Mouse (Mus musculus): Measurements from ENCODE around the gene Lrmda.
A peak's percentile ranks its signal among the peaks of the same experiment; 100 is the strongest.

Lrmda gene

GRCm38 (mm10) chr14:22995184-22995935 lies 975.8 kb downstream of the Lrmda start:
- DNase-seq: no peak

DNA sequence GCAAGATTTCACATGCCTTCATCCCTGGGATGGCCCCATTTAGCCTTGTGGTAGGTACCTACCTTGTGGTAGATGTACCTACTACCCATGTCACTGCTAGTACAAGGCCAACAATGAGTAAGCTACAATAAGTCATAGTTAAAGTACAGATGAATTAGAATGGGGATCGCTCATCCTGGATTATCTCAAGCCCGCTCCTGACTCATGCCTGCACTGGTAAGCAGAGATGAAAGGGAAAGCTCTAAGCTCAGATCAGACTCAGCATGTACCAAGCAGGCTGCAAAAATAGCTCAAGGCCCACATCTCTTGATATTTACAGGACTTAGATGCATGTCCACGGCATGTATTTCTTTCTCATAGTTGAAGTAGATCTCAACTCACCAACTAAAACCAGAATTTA lies 979.4 kb downstream of the Lrmda start:
- DNase-seq: no peak

DNA sequence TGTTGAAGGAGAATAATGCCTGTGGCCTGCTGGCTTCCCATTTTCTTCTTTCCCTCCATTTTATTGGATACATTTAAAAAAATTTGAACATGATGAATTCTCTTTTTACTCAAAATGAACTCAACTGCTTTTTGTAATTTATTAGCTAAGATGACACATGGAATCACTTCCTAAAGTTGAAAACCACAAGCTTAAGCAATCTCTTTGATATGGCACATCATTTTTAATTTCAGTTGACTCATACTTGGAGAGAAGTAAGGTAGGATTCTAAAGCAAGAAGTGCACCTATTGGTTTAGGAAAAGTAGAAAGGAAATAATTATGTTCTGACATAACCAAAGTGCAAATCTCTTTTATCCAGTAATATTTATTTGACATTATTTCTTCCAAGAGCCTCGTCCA lies 992.5 kb downstream of the Lrmda start:
- no peak for DNase-seq

DNA sequence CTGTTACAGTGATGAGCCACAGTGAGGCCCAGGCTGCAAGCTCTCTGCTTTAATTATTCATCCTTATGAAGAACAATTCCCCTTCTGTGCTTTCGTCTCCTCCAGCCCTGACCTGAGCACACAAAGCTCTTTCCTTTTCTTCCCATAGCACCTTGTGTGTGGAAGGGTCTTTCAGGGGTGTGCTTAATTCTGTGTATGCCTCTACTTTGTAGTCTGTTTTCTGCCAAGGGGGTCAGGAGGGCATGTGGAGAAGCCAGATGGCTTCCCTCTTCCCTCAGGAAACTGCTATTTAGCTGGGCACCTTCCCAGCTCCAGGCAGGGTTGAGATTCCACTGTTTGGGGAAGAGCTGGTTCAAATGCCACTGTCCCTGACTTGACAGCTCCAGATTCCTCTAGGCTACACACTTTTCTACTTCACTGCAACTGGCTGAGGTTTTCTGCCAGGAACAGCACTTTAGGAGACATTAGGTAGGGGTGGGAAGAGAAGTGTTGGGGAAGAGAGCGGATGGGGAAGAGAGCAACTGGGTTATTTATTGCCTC lies 995.3 kb downstream of the Lrmda start:
- no peak for DNase-seq

DNA sequence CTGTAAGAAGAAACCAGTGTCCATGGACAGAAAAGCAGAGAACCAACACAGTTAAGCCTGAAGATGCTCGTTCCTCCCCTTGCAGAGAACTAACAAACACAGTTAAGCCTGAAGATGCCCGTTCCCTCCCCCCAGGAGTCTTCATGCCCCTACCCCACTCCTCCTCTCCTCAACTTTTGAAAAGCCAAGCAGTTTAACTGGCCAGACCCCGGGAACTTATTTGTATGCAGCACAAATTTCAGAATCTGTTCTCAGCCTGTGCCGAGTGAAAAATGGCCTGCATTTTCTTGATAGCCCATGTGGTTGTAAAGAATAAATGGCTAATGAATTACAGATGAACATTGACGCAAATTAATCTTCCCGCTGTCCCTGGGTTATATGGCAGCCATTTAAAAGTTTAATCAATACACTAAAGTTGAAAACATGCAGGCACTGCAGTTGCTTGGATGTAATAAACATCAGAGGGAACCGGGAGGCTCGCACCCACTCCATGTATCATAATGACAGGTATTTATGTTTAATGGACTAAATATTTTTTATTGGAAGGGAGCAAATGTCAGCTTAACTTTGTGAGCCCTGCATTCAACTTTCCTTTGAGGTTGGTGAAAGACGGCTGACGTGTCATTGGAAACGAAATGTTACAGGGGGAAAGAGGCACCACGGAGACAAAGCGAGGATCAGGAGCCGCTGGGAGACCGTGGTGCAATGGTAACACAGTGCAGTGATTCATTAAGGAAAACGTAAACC lies 996.0 kb downstream of the Lrmda start:
- no peak for DNase-seq

- DNase-seq: no peak
These were observed 996.6 kb downstream of the Lrmda start for GRCm38 (mm10) chr14:23016068-23016611.

DNA sequence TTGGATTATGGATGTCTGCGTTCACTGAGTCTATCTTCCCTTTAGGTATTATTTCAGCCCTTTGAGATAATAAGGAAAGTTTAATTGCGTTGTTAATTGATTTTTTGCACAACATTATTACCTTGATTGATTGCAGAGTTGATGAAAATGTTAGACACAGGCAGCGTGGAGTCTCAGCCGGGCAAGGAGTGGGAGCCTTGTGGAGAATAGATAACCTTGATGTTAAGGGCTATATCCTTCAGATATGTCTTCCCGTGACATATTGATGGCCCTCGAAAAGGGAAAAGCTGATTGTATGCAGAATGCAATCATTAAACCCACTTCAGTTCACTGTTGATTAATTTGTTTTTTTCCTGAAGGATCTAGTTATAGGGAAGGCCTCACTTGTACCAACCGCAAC lies 1021.5 kb downstream of the Lrmda start:
- no peak for DNase-seq

GRCm38 (mm10) chr14:23045322-23045721 lies 1025.8 kb downstream of the Lrmda start:
- DNase-seq: no peak

DNA sequence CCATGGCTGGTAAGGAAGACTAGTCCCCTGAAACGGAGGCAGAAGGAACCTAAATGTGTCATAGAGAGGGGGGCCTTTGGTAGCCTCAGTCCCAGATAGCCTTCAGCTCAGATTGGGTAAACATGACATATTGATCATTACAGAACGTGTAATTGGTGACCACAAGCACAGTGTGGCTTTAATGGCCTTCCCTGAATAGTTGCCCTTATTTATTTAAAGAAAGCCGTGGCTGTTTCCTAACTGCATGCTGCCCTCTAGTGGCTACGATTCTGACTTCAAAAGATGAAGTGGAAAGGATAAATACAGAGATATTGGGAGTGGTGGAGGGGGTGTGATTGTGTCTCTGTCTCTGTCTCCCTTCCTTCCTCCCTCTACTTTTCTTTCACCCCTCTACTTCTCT lies 1026.8 kb downstream of the Lrmda start:
- DNase-seq: peak in 1 of 2 experiments; percentile 4

DNA sequence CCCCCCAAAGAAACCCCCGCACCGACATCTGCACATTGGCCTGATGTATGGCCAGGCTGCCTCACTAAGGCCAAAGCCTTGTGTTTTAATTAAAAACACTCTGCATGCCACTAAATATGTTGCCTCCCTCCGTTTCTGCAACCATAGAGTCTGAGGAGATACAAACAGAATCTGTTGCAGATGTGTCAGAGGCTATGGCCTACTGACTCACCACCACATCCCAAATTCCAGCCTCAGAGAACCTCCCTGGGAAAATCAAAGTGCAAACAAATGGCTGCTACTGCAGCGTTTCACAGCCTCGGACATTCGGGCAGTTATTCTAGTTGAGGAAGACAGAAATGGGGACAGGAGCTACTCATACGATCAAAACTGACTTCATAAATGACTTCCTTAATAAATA lies 1031.9 kb downstream of the Lrmda start:
- DNase-seq: no peak

DNA sequence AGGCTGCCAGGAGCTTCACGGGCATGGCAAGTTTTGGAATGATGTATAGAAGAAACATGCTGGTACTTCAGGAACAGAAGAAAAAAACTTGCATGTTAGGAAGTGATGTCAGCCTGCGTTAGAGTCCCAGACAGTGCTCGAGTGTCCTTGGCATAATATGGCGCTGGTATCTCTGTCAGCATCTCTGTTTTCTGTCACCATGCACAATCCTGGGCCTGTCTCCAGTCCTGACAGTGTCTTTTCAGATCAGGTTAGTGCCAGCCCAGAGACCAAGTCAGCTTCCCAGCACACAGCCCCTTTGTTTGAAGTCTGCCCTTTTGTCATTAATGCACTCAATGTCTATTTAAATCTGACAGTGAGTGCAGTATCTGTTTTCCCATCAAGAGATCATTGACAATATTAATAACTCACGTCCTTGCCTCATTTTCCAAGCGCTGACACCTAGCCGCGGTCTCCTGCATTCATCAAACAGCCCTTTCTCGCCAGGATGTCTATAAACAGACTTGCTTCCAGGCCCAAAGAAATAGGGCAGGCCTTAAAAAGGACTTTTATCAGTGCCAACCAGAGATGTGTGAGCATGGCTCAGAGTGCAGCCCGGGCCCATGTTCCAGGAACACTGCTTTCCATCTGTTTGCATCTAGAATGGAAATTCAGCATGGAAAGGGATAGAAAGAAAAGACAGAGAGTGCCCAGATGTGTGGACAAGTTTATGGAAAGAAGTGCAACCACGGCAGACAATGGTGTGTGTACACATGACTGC lies 1033.5 kb downstream of the Lrmda start:
- no peak for DNase-seq

DNA sequence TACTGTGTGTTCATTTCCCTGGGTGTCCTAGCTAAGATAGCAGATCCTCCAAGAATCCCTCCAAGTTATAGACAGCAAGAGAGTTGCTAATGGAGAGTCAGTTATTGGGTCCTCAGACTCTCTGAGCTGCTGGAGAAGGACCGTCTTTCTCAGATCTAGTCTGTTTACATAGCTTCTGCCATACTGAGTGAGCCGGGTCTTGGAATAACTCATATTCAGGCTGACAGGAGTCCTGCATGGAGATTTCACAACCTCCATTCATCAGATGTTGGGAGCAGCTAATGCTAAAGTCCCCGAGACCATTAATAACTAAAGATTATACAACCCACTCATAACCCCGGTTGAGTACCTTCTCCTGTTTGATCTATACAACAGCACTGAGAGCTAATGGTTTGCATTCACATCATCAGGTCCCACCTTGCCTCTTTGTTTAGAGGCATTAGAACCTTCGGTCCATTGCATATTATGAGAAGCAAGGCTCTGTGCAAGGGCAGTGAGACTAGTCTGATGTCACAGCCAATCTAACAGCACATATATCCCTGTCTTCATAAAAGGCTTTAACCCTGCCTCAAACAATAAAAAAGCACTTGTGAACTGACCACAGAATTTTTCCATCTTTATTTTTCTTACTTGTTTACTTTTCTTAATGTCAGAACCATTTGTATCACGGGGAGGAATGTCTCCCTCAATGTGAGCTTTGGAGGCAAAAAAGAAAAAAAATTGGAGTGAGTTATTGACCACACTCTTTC lies 1037.9 kb downstream of the Lrmda start:
- DNase-seq: no peak

GRCm38 (mm10) chr14:23057987-23058386 lies 1038.5 kb downstream of the Lrmda start:
- no peak for DNase-seq

GRCm38 (mm10) chr14:23078719-23079118 lies 1059.2 kb downstream of the Lrmda start:
- DNase-seq: no peak

DNA sequence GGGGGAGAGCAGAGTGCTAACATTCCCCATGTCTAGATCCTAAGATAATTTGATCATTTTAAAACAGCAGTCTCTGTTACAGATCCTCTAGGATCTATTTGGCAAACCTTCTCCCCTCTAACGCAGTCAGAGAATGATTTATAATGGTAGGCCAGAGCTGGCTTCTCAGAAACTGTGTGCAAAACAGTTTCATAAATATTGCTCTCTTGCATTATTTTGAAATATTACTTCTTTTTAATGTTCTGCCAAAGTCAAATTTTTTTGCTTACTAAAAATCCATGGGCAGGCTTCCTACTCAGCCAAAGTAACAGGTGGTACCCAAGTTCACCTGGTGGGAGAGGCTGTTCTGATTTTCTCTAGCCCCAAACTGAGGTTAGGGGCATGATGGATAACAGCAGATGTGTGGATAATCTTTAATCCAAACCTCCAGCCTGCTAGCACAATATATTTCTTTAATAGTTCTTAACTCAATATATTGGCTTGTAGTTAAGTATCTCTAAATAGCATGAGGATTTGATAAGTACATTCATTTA lies 1064.8 kb downstream of the Lrmda start:
- DNase-seq: no peak

DNA sequence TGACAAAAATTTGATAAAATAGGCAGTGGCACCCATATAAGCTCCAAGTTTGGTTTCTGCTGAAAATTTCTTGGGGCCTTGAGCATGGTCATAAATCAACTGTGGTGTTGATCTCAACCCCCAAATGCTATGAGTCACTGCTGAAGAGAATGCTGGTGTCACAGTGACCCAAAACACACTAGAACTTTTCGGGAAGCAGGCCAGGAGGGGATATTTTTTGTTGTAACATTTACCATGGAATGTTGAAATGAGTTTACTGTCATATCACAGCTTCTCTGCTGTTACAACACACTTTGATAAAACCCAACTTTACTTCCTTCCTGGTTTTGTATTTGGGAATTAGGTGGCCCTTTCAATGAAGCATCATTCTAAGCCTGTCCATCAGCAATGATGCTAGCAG lies 1065.3 kb downstream of the Lrmda start:
- no peak for DNase-seq

GRCm38 (mm10) chr14:23093306-23093705 lies 1073.8 kb downstream of the Lrmda start:
- DNase-seq: no peak

DNA sequence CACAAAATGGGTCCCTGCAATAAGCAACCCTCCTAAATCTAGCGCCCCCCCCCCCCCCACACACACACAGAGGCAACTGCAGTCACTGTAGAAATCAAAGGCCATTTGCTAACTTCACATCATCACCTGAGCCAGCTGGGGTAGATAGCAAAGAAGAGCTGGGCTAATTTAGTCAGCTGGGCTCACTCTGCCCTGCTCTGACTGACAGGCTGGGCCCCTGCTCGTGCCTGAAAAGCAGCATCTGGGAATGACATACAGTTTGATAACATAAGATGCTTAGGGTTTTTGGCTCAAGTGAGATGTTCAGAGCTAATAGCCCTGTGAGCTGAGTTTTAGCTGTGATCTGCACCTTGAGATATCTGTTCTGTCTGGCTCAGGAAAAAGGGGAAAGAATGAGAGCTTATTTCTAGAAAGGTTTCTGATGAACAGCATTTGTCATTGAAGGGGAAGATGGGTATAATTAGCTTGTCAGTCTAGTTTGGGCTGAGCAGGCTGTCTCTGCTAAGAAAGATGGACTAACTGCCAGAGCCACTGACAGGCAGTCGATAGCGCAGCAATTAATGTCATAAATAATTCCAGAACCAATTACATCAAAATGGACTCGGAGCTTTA lies 1075.1 kb downstream of the Lrmda start:
- DNase-seq: no peak

- DNase-seq: no peak
These were observed 1075.9 kb downstream of the Lrmda start for GRCm38 (mm10) chr14:23095158-23096016.

DNA sequence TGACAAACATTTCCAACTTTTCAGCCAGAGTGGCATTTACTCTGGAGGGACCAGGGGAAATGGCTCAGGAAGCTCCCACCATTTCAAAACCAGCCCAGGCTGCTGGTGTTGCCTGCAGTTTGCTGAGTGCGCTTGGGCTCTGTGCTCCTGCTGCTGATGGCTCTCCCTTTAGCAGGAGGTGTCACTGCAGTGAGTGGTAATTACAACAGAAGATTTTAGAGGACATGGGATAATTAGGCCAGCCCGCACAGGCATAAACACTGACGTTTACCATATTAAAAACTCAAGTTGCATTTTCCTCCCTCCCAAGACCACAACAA lies 1076.5 kb downstream of the Lrmda start:
- no peak for DNase-seq

DNA sequence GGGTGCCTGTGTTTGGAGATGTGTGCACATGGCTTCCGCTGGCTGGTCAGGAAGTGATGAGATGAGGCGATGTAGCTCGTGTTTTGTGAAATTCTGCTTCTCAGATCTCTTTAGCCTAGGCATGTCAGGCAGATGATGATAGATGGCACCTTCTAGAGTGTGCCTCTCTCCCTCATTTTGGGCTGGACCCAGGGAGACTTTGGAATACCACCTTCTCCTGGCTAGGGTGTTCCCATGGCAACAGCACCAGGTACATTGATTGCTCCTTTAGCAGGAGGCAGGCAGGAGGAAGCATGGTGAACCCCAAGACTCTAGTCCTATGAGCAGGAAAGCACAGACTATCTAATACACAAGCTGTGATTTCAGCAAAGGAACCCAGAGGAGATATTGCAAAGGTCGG lies 1076.9 kb downstream of the Lrmda start:
- no peak for DNase-seq
